Mouse (Mus musculus): ENCODE measurements around the gene Ccdc153. TPM values are rescaled to one million over a fixed set of nuclear protein-coding genes. Genes with fewer than 3 reads are reported as not detected.

Gene Ccdc153
- polyA plus RNA-seq, 1 experiment from 2014 or later, result 7.3 TPM

DNA sequence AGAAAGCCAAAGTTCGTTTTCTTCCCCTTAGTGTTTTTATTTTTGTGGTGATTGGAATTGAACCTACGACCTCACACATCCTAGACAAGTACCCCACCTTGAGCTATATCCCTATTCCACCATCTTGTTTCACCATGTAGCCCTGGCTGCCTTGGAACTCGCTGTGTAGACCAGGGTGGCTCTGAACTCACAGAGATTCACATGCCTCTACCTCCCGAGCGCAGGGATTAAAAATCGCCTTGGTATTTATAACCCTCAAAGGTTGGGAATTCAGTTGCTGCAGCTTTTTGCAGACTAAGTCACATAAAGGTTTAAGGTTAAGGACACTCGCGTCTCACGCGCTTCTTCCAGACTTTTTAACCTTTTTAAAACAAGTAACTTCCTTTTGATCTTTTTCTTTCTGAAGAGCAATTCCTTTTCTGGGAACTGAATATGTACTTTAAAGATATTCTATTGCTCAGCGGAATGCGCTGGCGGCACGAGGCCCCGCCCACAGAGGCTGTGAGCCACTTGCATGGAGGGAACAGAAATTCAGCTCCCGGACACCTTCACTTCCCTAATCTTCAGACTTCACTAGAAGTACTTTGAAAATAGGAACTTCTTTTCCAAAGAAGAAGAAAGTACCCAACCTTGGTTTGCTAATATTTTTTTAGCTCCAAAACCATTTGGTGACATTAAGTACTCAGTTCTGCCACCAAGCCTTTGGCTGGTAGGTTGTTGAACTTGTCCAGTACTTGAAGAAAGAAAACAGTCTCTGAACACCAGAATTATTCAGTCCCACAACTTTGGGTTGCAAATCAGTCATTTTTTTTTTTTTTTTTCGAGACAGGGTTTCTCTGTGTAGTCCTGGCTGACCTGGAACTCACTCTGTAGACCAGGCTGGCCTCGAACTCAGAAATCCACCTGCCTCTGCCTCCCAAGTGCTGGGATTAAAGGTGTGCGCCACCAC is 5.7 kb upstream of the Ccdc153 start:
- Histone ChIP-seq H3K4me2 (ENCODE audit: low read depth, low read length) (peak overlapping the region; percentile 82), H3K9ac (ENCODE audit: low read length) (peak overlapping the region; percentile 57), H3K4me1 (replicated peaks; ENCODE audit: control insufficient read depth, insufficient read depth, low read length) (peaks cover 12% of the 10 kb centered on the region), H3K27me3 (ENCODE audit: control insufficient read depth, insufficient read depth, low read depth, low read length) (no peaks in the 10 kb centered on the region), H3K36me3 (ENCODE audit: control insufficient read depth, insufficient read depth, low read length) (no peaks in the 10 kb centered on the region), H3K9me3 (ENCODE audit: control insufficient read depth, low read length) (no peaks in the 10 kb centered on the region), H3K27ac (ENCODE audit: low read length) (peak overlapping the region; percentile 87), H3K4me3 (ENCODE audit: low read length) (peak overlapping the region; percentile 92)
- 18% methylated on average over 19 of the region's 19 CpGs for WGBS
- peak; percentile 13; the same call in 1 of the 2 replicates for ATAC-seq (ENCODE audit: low read depth)

DNA sequence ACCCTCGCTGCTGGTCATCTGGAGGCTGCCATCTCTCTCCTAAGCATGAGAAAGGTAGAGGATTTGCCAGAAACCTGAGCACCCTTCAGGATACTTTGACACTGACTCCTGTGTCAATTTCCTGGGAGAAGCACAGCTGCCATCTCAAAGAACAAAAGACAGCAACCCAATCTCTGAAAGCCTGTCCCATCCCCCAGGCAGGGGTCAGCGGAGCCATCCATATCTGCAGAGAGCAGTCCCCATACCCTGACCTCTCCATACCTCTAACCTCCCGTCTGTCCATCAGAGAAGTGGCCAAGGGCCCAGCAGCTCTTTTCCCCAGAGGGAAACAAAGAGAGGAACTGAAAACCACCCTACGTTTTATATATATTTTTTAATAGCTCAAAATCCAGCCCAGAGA is 3.9 kb upstream of the Ccdc153 start:
- Histone ChIP-seq H3K9me3 (ENCODE audit: control insufficient read depth, low read length) (no peaks in the 10 kb centered on the region), H3K4me1 (replicated peaks; ENCODE audit: control insufficient read depth, insufficient read depth, low read length) (peaks cover 12% of the 10 kb centered on the region), H3K27ac (ENCODE audit: low read length) (no peak overlapping the region), H3K27me3 (ENCODE audit: control insufficient read depth, insufficient read depth, low read depth, low read length) (no peaks in the 10 kb centered on the region), H3K4me3 (ENCODE audit: low read length) (no peak overlapping the region), H3K4me2 (ENCODE audit: low read depth, low read length) (no peak overlapping the region), H3K36me3 (ENCODE audit: control insufficient read depth, insufficient read depth, low read length) (no peaks in the 10 kb centered on the region), H3K9ac (ENCODE audit: low read length) (no peak overlapping the region)
- 58% methylated on average over 4 of the region's 4 CpGs for WGBS
- no peak for ATAC-seq (ENCODE audit: low read depth)

DNA sequence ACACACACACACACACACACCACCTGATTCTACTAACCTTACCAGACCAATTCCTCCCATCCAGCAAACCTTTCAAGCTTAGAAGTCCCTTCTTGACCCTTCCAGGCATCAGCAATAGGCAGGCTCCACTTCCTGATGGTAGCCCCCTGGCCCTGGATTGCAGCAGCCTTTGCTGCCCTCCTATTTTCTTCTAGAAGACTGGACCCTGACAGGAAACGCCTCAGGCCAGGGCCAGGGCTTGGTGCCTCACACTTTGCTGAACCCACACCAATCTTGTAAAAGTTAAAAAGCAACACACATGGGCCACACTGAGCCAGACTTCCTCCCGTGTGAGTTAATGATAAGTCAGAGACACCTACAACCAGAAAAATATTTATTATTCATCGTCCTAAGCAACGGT is 3.3 kb upstream of the Ccdc153 start:
- Histone ChIP-seq H3K9me3 (ENCODE audit: control insufficient read depth, low read length) (no peaks in the 10 kb centered on the region), H3K4me2 (ENCODE audit: low read depth, low read length) (no peak overlapping the region), H3K4me3 (ENCODE audit: low read length) (no peak overlapping the region), H3K9ac (ENCODE audit: low read length) (no peak overlapping the region), H3K27ac (ENCODE audit: low read length) (no peak overlapping the region), H3K36me3 (ENCODE audit: control insufficient read depth, insufficient read depth, low read length) (no peaks in the 10 kb centered on the region), H3K4me1 (replicated peaks; ENCODE audit: control insufficient read depth, insufficient read depth, low read length) (peaks cover 10% of the 10 kb centered on the region), H3K27me3 (ENCODE audit: control insufficient read depth, insufficient read depth, low read depth, low read length) (no peaks in the 10 kb centered on the region)
- WGBS, result 70% methylated on average over 4 of the region's 4 CpGs
- ATAC-seq (ENCODE audit: low read depth), result no peak

- WGBS, result 69% methylated on average over 17 of the region's 17 CpGs
- no peak overlapping the region for H3K27ac ChIP-seq (ENCODE audit: low read length)
- ATAC-seq (ENCODE audit: low read depth), result no peak
- no peaks in the 10 kb centered on the region for H3K9me3 ChIP-seq (ENCODE audit: control insufficient read depth, low read length)
- no peak overlapping the region for H3K4me3 ChIP-seq (ENCODE audit: low read length)
- H3K9ac ChIP-seq (ENCODE audit: low read length), result no peak overlapping the region
- H3K4me2 ChIP-seq (ENCODE audit: low read depth, low read length), result no peak overlapping the region
- no peaks in the 10 kb centered on the region for H3K27me3 ChIP-seq (ENCODE audit: control insufficient read depth, insufficient read depth, low read depth, low read length)
- no peaks in the 10 kb centered on the region for H3K36me3 ChIP-seq (ENCODE audit: control insufficient read depth, insufficient read depth, low read length)
- H3K4me1 ChIP-seq (replicated peaks; ENCODE audit: control insufficient read depth, insufficient read depth, low read length), result peaks cover 3% of the 10 kb centered on the region; the same call in 1 of the 2 replicates
Observed at GRCm38 (mm10) chr9:44238501-44239190, 1.8 kb upstream of the Ccdc153 start.

GRCm38 (mm10) chr9:44239447-44239846 is 1.0 kb upstream of the Ccdc153 start:
- H3K9me3 ChIP-seq (ENCODE audit: control insufficient read depth, low read length), result no peaks in the 10 kb centered on the region
- no peak overlapping the region for H3K9ac ChIP-seq (ENCODE audit: low read length)
- 8% methylated on average over 5 of the region's 5 CpGs for WGBS
- no peak for ATAC-seq (ENCODE audit: low read depth)
- no peaks in the 10 kb centered on the region for H3K27me3 ChIP-seq (ENCODE audit: control insufficient read depth, insufficient read depth, low read depth, low read length)
- H3K36me3 ChIP-seq (ENCODE audit: control insufficient read depth, insufficient read depth, low read length), result no peaks in the 10 kb centered on the region
- no peak overlapping the region for H3K27ac ChIP-seq (ENCODE audit: low read length)
- H3K4me2 ChIP-seq (ENCODE audit: low read depth, low read length), result no peak overlapping the region
- H3K4me3 ChIP-seq (ENCODE audit: low read length), result no peak overlapping the region
- peaks cover 1% of the 10 kb centered on the region; the same call in 1 of the 2 replicates for H3K4me1 ChIP-seq (replicated peaks; ENCODE audit: control insufficient read depth, insufficient read depth, low read length)

GRCm38 (mm10) chr9:44240911-44241310 is 435 bp downstream of the Ccdc153 start:
- Histone ChIP-seq H3K4me1 (replicated peaks; ENCODE audit: control insufficient read depth, insufficient read depth, low read length) (no peaks in the 10 kb centered on the region), H3K4me2 (ENCODE audit: low read depth, low read length) (no peak overlapping the region), H3K9ac (ENCODE audit: low read length) (no peak overlapping the region), H3K9me3 (ENCODE audit: control insufficient read depth, low read length) (no peaks in the 10 kb centered on the region), H3K4me3 (ENCODE audit: low read length) (no peak overlapping the region), H3K27ac (ENCODE audit: low read length) (no peak overlapping the region), H3K36me3 (ENCODE audit: control insufficient read depth, insufficient read depth, low read length) (no peaks in the 10 kb centered on the region), H3K27me3 (ENCODE audit: control insufficient read depth, insufficient read depth, low read depth, low read length) (no peaks in the 10 kb centered on the region)
- 58% methylated on average over 5 of the region's 5 CpGs for WGBS
- no peak for ATAC-seq (ENCODE audit: low read depth)

DNA sequence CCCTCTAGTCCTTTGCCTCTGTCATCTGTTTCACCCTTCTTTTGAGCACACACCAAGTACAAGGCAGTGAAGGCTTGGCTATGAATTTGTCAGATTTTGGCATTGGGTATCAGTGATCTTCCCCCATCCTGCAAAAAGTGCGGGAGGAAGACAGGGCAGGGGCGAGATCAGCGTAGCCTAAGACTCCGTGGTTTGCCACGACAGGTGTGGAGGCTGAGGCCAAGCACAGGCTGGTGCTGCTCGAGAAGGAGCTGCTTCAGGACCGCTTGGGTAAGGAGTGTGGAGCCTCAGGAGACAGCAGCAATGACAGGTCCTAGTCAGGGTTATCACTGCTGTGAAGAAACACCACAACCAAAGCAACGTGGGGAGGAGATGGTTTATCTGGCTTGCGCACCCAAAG is 942 bp downstream of the Ccdc153 start:
- WGBS, result 56% methylated on average over 9 of the region's 9 CpGs
- no peak for ATAC-seq (ENCODE audit: low read depth)
- Histone ChIP-seq H3K4me1 (replicated peaks; ENCODE audit: control insufficient read depth, insufficient read depth, low read length) (no peaks in the 10 kb centered on the region), H3K27ac (ENCODE audit: low read length) (no peak overlapping the region), H3K27me3 (ENCODE audit: control insufficient read depth, insufficient read depth, low read depth, low read length) (no peaks in the 10 kb centered on the region), H3K36me3 (ENCODE audit: control insufficient read depth, insufficient read depth, low read length) (no peaks in the 10 kb centered on the region), H3K4me2 (ENCODE audit: low read depth, low read length) (no peak overlapping the region), H3K9me3 (ENCODE audit: control insufficient read depth, low read length) (no peaks in the 10 kb centered on the region), H3K4me3 (ENCODE audit: low read length) (no peak overlapping the region), H3K9ac (ENCODE audit: low read length) (no peak overlapping the region)

DNA sequence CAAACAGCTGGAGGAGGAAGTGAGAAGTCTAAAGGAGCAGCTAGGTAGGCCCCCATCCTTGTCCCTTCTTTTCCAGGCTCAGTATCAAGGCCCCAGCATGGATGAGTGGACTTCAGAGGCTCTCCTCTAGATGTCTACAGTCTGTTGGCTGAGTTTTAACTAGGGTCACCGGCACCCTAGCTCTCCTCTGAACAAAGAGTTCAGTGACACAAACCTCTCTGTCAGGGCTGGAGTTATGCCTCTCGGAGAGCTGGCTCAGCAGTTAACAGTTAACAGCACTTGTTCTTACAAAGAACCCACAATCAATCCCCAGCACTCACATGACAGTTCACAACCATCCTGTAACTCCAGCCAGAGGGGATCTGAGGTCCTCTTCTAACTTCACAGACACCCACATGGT is 3.1 kb downstream of the Ccdc153 start:
- 38% methylated on average over 2 of the region's 2 CpGs for WGBS
- Histone ChIP-seq H3K27ac (ENCODE audit: low read length) (no peak overlapping the region), H3K4me1 (replicated peaks; ENCODE audit: control insufficient read depth, insufficient read depth, low read length) (no peaks in the 10 kb centered on the region), H3K4me3 (ENCODE audit: low read length) (no peak overlapping the region), H3K4me2 (ENCODE audit: low read depth, low read length) (no peak overlapping the region), H3K9me3 (ENCODE audit: control insufficient read depth, low read length) (no peaks in the 10 kb centered on the region), H3K27me3 (ENCODE audit: control insufficient read depth, insufficient read depth, low read depth, low read length) (no peaks in the 10 kb centered on the region), H3K9ac (ENCODE audit: low read length) (no peak overlapping the region), H3K36me3 (ENCODE audit: control insufficient read depth, insufficient read depth, low read length) (no peaks in the 10 kb centered on the region)
- ATAC-seq (ENCODE audit: low read depth), result no peak

DNA sequence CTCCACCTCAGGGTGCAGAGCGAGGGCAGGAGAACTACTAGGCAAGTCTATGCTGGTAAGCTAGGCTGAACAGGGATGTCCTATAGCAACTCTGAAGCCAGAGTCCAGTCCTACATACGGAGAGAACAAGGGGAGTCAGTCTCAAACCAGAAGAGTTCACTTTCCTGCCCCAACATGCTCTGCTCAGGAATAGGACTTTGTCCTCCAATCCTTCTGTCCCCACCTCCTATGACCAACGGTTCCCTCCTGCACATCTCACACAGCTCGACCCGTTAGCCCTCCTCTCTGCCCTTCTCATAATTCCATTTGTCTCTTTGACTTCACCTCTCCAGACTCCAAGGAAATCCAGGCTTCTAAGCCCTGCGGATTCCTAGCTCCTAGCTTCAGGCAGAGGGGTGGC is 7.4 kb downstream of the Ccdc153 start:
- no peaks in the 10 kb centered on the region; the same call in 1 of the 2 replicates for H3K4me1 ChIP-seq (replicated peaks; ENCODE audit: control insufficient read depth, insufficient read depth, low read length)
- whole genome bisulfite sequencing, result 66% methylated on average over 6 of the region's 6 CpGs
- H3K4me2 ChIP-seq (ENCODE audit: low read depth, low read length), result no peak overlapping the region
- no peak overlapping the region for H3K4me3 ChIP-seq (ENCODE audit: low read length)
- no peaks in the 10 kb centered on the region for H3K27me3 ChIP-seq (ENCODE audit: control insufficient read depth, insufficient read depth, low read depth, low read length)
- no peak overlapping the region for H3K27ac ChIP-seq (ENCODE audit: low read length)
- H3K9ac ChIP-seq (ENCODE audit: low read length), result no peak overlapping the region
- no peaks in the 10 kb centered on the region for H3K36me3 ChIP-seq (ENCODE audit: control insufficient read depth, insufficient read depth, low read length)
- no peak for ATAC-seq (ENCODE audit: low read depth)
- H3K9me3 ChIP-seq (ENCODE audit: control insufficient read depth, low read length), result no peaks in the 10 kb centered on the region

Measured in lung, embryonic 16.5 days (tissue).